Mouse (Mus musculus) B cell, adult 2 months (primary cell): ENCODE measurements around the gene Timm29.
A peak's percentile ranks its signal among the peaks of the same experiment; 100 is the strongest.

Source experiments
- DNase-seq, 2 experiments: peaks; one replicate each; pipeline ENCODE4 v3.0.0; 2022

Timm29 gene

DNA sequence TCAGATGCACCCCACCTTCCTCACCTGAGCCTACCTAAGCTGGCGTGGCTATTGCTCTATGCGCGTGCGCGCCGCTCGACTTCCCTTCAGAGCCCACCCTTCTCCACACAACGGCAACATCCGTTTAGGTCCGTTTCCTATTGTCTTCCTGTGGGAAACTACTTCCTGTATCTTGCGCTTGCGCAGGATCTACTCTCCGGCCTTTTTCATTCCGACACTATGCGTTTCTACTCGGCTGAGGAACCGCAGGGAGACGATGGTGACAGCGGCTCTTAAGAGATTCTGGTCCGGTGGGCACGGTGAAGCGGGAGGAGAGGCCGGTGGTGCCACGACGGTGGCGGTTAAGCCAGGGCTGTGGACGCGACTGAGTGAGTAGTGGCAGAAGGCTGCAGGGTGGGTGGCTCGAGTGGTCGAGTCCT, at the start of gene Timm29, which contains the start of gene Yipf2:
Gene Timm29, plus strand, starts transcription at position 20 of the 419 bp plus-strand sequence.
Gene Yipf2, minus strand, starts transcription at position 126 of the 419 bp plus-strand sequence.
- DNase-seq = peak; percentile 88 to 89

DNA sequence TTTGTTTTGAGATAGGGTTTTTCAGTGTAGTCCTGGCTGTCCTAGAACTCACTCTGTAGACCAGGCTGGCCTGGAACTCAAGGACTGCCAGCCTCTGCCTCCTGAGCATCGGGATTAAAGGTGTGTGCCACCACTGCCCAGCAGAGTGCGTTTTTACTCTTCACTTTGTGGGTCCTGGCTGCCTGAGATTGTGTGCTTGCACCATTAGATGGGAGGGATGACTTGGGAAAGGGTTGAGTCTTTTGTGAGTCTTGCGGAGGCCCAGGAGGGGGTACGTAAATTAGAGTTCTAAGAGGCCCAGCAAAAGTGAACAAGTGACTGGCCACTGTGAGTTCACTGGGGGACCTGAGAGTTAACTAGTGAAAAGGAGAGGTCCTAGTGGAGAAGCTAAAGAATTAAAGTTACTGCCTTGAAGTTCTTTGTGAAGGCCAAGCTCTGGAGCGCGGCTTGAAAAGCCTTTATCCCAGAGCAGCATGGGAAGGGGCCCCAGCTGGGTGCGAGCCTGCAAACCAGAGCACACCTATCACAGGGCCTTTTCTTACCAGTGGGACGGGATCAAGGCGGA, 47.1 kb upstream of the Timm29 start:
- no peak for DNase-seq

DNA sequence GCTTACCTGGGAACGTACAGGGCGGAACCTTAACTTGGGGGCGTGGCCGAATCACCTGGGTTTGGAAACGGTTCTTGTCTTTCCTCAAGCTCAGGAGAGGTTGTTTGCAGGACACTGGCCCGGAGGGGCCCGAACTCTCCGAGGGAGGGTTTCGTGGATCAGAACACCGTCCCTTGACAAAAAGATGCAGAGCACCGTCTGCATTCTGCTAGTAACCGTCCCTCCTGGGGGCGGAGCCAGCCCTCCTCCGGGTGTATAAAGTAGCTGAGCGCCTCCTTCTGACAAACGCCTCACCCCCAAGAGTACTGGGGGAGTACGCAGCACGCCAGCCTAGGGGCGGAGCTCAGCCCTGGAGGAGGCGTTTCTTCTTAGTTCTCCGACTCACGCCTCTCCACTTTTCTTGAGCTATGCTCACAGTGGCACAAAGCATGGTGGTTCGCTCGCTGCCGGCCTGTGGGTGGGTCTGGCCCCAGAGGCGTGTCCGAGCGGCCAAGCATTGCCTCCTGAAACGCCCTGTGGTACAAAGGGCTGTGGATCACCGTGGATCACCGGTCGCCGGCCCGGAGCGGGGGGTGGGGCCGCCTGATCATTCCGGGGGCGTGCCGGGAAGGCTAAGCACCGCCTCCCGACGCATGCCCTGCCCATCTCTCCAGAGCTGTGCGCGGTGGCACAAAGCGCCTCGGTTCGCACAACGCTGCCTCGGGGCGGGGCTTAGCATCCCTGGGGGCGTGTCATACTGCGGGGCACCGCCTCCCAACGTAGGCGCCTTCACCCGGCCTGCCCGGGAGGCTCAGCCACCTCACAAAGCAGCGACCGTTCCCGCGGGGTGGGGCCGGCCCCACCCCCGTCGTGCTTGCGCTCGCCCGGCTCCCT, 46.4 kb upstream of the Timm29 start:
- DNase-seq = peak; percentile 100

DNA sequence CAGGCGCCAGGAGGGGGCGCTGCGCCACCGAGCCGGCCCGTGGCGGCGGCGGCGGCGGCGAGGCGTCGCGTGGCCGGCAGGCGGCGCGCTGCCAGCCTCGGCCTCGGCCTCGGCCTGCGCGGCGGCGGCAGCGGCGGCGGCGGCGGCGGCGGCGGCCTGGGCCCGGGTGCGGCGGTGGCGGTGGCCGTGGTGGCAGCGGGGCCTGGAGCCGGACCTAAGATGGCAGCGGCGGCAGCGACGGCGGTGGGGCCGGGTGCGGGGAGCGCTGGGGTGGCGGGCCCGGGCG, 45.8 kb upstream of the Timm29 start, which contains the start of gene Carm1:
Gene Carm1, plus strand, starts transcription at position 106 of the 286 bp plus-strand sequence.
- DNase-seq = no peak

DNA sequence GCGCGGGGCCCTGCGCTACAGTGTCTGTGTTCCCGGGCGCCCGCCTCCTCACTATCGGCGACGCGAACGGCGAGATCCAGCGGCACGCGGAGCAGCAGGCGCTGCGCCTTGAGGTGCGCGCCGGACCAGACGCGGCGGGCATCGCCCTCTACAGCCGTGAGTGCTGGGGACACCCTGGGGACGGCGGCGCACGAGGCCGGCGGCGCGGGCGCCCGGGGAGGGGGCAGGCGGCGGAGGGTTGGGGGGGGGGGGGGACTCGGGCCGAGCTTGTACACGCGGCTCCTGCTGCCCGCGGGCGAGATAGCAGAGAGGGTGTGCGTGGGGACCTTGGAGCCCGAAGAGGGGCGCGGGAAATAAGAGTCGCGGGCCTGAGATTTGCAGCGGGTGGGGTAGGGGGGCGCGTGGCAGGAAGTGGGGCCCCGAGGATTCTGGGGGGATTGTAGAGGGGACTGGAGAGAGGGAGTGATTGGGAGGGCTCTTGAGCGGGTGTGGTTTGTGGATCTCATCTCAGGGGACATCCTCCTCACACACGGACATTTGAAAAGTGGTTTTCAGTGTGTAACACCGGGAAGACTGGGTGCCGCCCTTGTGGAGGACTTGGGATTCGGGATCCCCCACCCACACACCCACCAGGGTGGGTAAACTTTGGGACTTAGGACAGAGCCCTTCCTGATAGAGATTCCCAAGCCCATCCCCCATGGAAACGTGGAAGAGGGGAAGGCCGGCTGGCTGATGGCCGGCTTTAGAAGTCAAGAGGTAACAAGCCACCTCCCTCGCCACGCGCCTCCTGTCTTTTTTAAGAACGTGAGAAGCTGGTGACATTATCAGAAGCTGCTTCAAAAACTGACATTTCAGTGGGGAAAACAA, 45.2 kb upstream of the Timm29 start:
- DNase-seq = peak; percentile 19 to 29

DNA sequence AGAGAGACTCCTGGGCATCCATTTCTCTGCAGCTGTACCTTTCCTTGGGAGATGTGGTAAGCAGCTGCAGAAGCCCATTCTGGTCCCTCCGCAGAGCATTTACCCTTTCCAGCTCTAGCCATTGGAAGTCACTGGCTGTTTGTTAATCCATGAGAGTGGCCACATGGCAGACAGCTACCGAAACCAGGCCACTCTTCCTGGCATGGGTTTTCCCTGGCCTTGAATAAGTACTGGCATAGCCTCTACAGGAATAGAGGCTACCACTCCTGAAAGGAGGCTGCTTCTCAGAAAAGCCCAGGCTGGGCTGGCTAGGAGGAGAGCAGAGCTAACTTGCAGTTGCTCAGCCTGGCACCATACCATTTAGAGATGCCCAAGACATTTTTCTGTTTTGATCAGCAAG, 41.5 kb upstream of the Timm29 start:
- no peak for DNase-seq

DNA sequence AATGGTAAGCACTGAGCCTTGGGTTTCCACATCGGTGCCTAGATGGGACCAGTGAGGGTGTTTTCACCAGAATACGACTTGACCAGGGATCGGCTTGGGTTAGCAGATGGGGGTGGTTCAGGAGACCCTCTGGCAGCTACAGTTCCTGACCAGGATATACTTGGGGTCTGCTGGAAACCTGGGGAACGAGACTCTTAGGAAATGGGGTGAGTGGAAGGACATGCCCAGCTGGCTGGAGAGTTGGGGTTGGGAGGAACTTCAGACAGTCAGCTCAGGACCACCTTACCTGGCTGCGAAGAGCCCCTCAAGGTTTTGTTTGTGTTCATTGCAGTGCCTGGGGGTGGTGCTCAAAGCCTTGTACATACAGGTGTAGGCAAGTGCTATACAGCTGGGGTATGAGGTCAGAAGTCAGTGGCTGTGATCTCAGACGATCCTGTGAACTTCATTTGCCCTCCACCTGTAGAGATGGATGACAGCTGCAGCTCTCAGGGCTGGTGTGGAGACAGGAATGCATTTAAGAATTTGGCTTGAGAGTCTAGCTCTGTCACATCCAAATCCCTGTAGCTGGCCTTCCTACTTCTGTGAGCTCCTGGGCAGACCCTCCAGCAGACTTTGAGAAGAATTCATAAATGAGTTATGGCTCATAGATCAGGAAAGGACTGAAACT, 38.8 kb upstream of the Timm29 start:
- no peak for DNase-seq

DNA sequence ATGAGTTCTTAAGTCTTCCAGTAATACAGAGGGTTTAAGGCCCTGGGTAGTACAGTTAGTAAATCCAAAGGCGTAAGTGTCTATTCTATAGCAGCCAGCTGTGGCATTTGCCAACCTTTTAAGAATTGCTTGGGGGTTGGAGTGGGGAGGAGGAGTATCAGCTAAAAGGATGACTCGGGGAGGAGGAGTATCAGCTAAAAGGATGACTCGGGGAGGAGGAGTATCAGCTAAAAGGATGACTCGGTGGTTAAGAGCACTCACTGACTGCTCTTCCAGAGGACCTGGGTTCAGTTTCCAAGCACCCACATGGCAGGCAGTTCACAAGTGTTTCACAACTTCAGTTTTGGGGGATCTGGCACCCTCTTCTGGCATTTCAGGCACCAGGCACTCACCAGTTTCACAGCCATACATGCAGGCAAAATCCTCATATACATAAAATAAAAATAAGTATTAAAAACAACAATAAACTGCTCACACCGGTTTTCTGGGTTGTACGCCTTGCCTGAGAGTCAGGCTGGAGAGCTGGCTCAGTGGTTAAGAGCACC, 37.3 kb upstream of the Timm29 start:
- DNase-seq = no peak

DNA sequence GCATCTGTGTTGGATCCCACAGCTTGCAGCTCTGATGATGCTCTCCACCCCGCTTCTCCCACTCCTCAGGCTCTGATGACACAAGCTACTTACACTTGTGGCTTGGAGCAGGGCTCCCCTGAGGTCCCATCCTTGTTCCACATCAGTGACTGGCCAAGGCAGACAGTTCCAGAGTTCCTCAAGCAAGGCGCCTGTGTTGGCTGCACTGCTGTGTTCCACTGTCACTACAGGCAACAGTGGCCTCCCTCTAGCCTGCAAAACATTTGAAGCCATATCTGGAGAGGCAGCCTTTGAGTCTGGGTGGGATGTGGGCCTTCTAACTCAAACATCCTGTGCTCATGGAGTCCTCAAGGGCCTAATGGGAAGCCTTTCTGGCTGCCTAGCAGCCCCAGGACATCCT, 35.5 kb upstream of the Timm29 start:
- no peak for DNase-seq

DNA sequence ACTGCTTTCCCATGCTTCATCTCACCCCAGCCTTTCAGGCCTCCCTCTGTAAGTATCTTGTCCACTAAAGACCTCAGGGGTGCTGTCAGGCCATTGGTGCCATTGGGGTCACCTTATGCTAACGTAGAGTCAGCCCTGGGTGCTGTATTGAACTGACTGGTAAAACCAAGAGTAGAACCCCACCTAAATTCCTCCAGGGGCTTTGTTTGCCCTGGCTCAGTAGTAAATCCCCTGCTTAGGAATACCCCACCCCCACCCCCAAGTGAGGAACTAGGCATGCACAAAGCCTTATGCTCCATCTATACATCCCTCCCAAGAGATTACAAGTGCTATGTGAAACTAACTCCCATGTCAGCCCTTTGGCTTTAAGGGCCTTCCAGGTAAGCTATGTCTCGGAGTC, 35.0 kb upstream of the Timm29 start:
- no peak for DNase-seq

DNA sequence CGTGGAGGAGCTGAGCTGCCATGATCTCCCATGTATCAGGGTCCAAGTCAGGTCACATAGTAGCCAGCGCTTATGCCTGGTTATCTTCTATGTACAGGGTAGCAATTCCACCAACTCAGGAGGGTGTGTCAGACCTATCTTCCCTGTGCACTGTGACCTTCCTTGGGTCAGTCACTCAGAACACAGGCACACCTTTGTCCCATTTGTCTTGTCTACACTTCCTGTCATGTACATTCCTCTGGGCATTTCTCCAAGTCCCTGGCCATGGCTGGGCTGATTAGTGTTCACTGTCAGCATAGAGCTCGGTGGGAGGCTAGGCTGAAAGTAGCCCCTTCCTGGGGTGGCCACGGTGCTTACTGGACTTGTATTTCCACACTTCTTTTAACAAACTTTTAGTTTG, 34.2 kb upstream of the Timm29 start:
- DNase-seq = no peak

DNA sequence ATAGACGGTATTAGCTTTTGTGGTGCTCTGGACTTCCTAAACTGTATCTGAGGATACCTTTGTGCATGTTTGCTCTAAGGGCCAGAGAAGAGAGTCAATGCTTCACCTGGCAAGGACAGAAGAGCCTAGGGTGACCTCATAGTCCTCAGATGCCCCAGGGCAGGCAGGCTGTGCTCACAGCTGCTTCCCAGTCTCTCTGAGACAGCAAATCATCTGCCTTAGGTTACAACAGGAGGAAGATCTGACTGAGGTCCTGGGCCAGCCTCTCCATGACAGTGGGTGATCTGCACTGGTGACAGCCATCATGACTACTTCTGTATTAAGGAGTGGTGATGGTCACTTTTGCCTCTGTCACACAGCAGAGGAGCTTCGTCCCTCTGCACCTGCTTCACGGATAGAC, 33.4 kb upstream of the Timm29 start:
- DNase-seq = no peak

DNA sequence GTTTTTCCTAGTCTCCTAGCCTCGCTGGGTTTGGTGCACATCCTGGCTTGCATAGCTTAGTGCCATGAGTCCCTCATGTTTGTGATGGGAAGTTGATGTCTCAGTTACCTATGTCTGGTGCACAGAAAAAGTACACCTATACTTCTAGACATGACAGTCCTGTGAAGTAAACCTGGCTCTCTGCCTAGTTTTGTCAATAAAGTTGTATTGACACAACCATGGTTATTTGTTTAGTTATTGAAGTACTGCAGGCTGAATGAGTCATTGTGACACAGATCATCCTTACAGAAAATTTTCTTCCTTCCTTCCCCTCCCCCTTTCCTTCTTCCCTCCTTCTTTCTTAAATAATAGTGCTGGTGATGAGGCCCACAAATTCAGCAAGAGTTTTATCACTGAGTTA, 28.1 kb upstream of the Timm29 start:
- no peak for DNase-seq

DNA sequence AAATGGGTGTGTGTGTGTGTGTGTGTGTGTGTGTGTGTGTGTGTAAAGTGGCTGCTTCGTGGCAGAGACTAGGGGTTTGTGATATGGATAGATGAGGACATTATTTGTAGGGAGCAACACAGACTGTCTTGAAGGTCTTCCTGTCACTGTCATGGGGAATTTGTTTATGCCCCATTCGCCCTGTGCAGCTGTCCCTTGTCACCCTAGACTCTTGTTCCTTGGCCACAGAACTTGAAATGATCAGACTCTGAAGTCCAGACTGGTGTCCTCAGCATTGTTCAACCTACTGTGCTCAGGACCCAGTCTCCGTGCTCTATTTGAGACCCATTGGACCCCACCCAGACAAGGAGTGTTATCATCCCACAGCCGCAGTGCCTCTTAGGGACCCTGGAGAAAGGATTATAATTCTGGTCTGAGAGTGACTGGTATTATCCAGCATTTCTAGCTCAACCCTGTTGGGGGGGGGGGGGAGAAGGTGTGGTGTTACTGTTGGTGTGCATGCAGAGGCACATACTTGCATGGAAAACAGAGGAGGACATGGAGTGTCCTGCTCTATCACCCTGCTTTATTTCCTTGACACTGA, 27.4 kb upstream of the Timm29 start:
- DNase-seq = no peak

DNA sequence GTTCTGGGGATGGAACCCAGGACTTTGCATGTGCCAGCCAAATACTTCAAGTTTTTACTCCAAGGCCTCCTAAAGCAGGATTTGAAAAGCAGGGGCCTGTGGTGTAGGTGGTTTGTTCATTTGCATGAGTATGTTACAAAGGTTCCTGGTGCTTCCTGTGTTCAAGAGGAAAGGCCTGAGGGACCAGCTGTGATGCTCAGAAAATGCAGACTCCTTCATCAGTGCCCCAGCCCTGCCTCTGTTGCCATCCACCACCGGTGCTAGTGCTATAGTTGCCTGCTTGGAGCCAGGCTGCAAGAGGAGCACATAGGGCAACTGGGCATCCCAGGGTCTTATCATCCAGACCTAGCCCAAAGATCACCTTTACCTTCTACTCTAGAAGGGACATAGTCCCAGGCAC, 26.0 kb upstream of the Timm29 start:
- DNase-seq = no peak

DNA sequence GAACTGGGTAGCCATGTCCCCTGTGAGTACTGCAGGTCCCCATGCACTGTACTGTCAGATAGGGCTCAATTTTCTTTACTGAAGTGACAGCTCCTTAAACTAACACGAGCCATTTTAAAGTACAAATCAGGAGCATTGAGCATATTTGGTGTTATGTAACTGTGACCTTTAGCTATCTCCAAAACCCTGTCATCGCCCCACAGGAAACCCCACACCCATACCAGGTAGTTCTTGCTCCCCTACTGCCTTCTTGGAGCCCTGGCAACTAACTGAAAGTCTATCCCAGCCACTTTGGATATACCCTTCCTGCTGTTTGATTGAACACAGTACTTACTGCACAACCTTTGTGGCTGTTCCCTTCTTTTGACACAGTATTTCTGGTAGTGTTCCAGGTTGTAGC, 25.5 kb upstream of the Timm29 start:
- DNase-seq = no peak

DNA sequence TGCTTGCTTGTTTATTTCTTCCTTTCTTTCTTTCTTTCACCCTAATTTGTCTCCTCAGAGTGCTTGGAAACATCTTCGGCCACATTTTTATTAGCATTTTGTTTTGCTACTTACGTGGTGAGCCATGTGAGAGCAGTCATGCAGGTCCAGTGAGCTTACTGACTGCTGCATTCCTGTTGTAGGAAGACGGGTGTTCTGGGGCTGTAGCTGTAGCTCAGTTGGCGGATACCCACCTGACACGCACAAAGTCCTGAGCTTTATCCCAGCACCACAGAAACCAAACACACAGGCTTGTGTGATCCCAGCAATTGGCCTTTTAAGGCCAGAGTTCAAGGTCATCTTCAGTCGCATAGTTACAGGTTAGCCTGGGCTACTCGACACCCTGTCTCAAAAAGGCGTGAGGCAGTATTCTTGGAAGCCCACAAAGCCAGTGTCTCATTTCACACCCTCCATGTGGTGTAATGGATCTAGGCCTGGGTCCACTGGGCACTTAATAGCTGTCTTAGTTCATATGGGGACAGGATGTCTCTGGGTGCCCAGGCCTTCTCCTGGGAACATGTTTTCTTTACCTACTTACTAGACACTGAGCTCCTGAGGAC, 23.8 kb upstream of the Timm29 start:
- no peak for DNase-seq

DNA sequence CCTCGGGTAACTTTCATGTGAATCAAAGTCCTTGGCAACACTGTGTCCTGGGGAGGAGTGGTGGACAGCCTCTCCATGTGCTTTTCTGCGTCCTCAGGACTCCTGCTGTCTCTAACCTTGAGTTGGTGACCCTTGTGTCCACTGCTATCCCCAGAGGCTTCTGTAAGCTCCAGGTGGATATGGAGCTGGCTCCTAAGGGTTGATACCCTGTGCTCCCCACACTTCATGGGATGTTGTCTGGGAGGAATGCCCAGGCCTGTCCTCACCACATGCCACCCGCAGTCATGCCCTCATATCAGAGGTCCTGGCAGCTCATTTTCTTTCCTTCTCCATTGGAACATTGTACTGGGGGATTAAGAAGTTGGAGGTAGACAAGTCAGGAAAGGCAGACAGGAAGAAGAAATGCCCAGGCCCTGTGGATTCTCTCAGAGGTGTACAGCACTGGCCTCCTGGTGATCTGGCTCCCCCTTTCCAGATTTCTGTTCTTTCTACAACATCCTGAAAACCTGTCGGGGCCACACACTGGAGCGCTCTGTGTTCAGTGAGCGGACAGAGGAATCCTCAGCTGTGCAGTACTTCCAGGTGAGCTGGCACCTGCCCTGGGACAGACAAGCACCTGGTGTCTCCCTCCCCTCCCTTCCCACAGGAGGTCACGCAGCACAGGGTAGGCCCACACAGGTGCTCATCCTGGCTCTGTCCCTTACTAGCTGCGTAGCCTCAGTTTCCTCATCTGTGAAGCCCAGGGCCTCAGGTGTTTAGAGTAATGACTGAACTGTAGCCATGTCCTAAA, 18.3 kb upstream of the Timm29 start:
- no peak for DNase-seq

DNA sequence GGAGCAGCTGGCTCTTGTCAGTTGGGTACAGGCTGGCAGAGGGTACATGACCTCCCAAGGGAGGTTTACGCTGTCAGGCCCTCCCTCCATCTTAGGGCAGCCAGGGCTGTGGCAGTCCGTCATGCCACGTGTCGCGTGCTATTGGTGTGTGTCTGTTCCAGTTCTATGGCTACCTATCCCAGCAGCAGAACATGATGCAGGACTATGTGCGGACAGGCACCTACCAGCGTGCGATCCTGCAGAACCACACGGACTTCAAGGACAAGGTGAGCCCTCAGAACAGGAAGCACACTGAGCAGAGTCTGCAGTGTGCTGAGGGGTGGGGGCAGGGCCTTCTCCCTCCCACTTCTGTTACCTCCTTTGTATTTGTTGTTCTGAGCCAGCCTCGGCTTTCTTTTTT, 17.3 kb upstream of the Timm29 start:
- no peak for DNase-seq

DNA sequence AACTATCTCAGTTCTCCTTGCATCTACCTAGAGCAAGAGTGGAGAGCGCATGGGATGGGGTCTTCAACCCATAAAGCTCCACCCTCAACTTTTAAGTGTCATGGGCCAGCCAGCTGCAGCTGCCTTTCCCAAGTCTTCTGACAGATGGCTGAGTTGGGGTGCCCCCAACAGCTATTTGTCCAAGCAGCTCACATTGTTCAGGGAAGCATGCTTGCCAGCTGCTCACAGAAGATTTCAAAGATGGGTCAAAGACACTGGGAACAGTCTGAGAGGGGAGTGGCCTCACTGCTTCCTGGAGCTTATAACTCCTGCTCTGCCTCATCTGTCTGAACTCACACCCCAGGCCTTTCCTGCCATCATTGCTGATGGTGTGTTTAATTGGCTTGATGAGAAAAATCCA, 16.2 kb upstream of the Timm29 start:
- no peak for DNase-seq

DNA sequence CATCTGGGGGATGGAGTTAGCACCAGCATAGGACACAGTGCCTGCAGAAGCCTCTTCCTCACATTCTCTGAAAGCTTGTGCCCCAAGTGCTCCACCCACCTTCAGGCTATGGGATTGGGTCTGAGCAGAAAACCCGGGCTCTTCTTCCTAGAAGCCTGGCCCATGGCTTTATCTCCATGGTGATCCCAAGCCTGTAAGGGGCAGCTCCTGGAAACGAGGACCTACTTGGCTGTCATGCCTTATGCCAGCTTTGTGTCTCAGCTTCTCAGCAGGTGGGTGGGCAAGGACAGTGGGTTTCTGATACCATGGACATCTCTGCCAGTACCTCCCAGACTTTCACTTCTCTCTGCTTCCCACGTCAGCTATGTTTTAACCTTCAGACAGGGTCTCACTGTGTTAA, 14.3 kb upstream of the Timm29 start:
- no peak for DNase-seq
